Mouse (Mus musculus) midbrain, embryonic 15.5 days (tissue): ENCODE data around the gene Apof. TPM values are rescaled to one million over a fixed set of nuclear protein-coding genes. Genes with fewer than 3 reads are reported as not detected.
"Not testable (repeated sequence)": the region's sequence is repeated elsewhere in the genome, so short reads cannot be mapped to it uniquely, and the experiment has no call there.

Experiments used
- ATAC-seq: fragments of 200-750 bp; cut with Nextera tagmentation; replicated peaks from 2 replicates; pipeline ENCODE4 v1.8.0; 2017; ENCODE audit warnings: moderate TSS enrichment
- H3K27ac ChIP-seq: fragments of 300-500 bp; sonication (generic); 2 replicates; pipeline ENCODE4 v1.5.1; 2015; ENCODE audit warnings: mild to moderate bottlenecking, inconsistent platforms
- H3K27me3 ChIP-seq: fragments of 300-500 bp; sonication (generic); replicated peaks from 2 replicates; pipeline ENCODE4 v1.6.1; 2015; ENCODE audit warnings: inconsistent platforms
- H3K36me3 ChIP-seq: fragments of 300-500 bp; sonication (generic); replicated peaks from 2 replicates; pipeline ENCODE4 v1.6.1; 2015; ENCODE audit warnings: inconsistent platforms
- H3K4me1 ChIP-seq: fragments of 300-500 bp; sonication (generic); 2 replicates; pipeline ENCODE4 v1.6.1; 2015; ENCODE audit warnings: inconsistent platforms
- H3K4me2 ChIP-seq: fragments of 300-500 bp; sonication (generic); 2 replicates; pipeline ENCODE4 v1.6.1; 2015; ENCODE audit warnings: inconsistent platforms, mild to moderate bottlenecking, moderate library complexity
- H3K4me3 ChIP-seq: fragments of 300-500 bp; sonication (generic); 2 replicates; pipeline ENCODE4 v1.5.1; 2015; ENCODE audit warnings: mild to moderate bottlenecking, inconsistent platforms
- H3K9ac ChIP-seq: fragments of 300-500 bp; sonication (generic); 2 replicates; pipeline ENCODE4 v1.6.1; 2015; ENCODE audit warnings: mild to moderate bottlenecking, inconsistent platforms
- H3K9me3 ChIP-seq: fragments of 300-500 bp; sonication (generic); 2 replicates; pipeline ENCODE4 v1.6.1; 2016; ENCODE audit warnings: inconsistent platforms
- WGBS: fragments of 180-500 bp; shearing (Covaris S2); methylation state at CpG from one replicate; pipeline ENCODE4 v1.1.7; 2015; ENCODE audit warnings: mixed read lengths; 5-methylcytosine and 5-hydroxymethylcytosine counted together
- polyA plus RNA-seq: library from polyadenylated mRNA; unstranded; fragments of >200 nt; fragmentation: Nextera tagmentation; extraction: Ambion mirVana; gene quantifications from 2 replicates; pipeline ENCODE4 v1.2.1, GENCODE M21; 2015

Gene Apof
- polyA plus RNA-seq, 1 experiment from 2014 or later: not detected

- Histone ChIP-seq H3K36me3 (peaks cover 8% of the 10 kb centered on the region; the same call in 1 of the 2 replicates), H3K4me2 (no peak overlapping the region), H3K27me3 (no peaks in the 10 kb centered on the region), H3K4me3 (no peak overlapping the region), H3K9ac (no peak overlapping the region), H3K27ac (no peak overlapping the region), H3K9me3 (no peaks in the 10 kb centered on the region), H3K4me1 (0 out of 2 replicates have a peak, but pooled peaks cover 6% of the 10 kb centered on the region)
- WGBS: 97% methylated on average over 4 of the region's 4 CpGs
- ATAC-seq: no peak
Measured at GRCm38 (mm10) chr10:128239140-128239539, 29.3 kb upstream of the Apof start.

GRCm38 (mm10) chr10:128240131-128240530 lies 28.3 kb upstream of the Apof start:
- Histone ChIP-seq H3K9ac (no peak overlapping the region), H3K27ac (no peak overlapping the region), H3K4me2 (no peak overlapping the region), H3K27me3 (no peaks in the 10 kb centered on the region), H3K4me3 (no peak overlapping the region), H3K4me1 (0 out of 2 replicates have a peak, but pooled peaks cover 6% of the 10 kb centered on the region), H3K36me3 (peaks cover 8% of the 10 kb centered on the region; the same call in 1 of the 2 replicates), H3K9me3 (no peaks in the 10 kb centered on the region)
- no peak for ATAC-seq
- WGBS: 92% methylated on average over 18 of the region's 18 CpGs

- Histone ChIP-seq H3K4me1 (0 out of 2 replicates have a peak, but pooled peaks cover 2% of the 10 kb centered on the region), H3K4me2 (no peak overlapping the region), H3K27ac (no peak overlapping the region), H3K9ac (no peak overlapping the region), H3K9me3 (no peaks in the 10 kb centered on the region), H3K4me3 (no peak overlapping the region), H3K36me3 (peaks cover 9% of the 10 kb centered on the region; the same call in 1 of the 2 replicates), H3K27me3 (no peaks in the 10 kb centered on the region)
- WGBS: 97% methylated on average over 8 of the region's 8 CpGs
- ATAC-seq: no peak
Measured at GRCm38 (mm10) chr10:128243252-128243651, 25.2 kb upstream of the Apof start.

GRCm38 (mm10) chr10:128244121-128244520 lies 24.4 kb upstream of the Apof start:
- no peak overlapping the region for H3K27ac ChIP-seq
- H3K27me3 ChIP-seq: no peaks in the 10 kb centered on the region
- H3K4me1 ChIP-seq: no peaks in the 10 kb centered on the region
- 96% methylated on average over 15 of the region's 15 CpGs for WGBS
- peaks cover 13% of the 10 kb centered on the region; the same call in 1 of the 2 replicates for H3K36me3 ChIP-seq
- no peak for ATAC-seq
- no peak overlapping the region for H3K9ac ChIP-seq
- no peak overlapping the region for H3K4me2 ChIP-seq
- no peak overlapping the region for H3K4me3 ChIP-seq
- H3K9me3 ChIP-seq: no peaks in the 10 kb centered on the region

GRCm38 (mm10) chr10:128247020-128247732 lies 21.3 kb upstream of the Apof start:
- Histone ChIP-seq H3K4me2 (no peak overlapping the region), H3K27ac (no peak overlapping the region), H3K9me3 (no peaks in the 10 kb centered on the region), H3K4me1 (no peaks in the 10 kb centered on the region), H3K36me3 (peaks cover 10% of the 10 kb centered on the region), H3K27me3 (no peaks in the 10 kb centered on the region), H3K4me3 (no peak overlapping the region), H3K9ac (no peak overlapping the region)
- no peak for ATAC-seq
- WGBS: 84% methylated on average over 17 of the region's 17 CpGs

GRCm38 (mm10) chr10:128250565-128250964 lies 17.9 kb upstream of the Apof start:
- Histone ChIP-seq H3K27me3 (no peaks in the 10 kb centered on the region), H3K9ac (no peak overlapping the region), H3K36me3 (peaks cover 5% of the 10 kb centered on the region; the same call in 1 of the 2 replicates), H3K4me2 (no peak overlapping the region), H3K9me3 (no peaks in the 10 kb centered on the region), H3K4me3 (no peak overlapping the region), H3K4me1 (no peaks in the 10 kb centered on the region), H3K27ac (no peak overlapping the region)
- WGBS: 95% methylated on average over 13 of the region's 13 CpGs
- ATAC-seq: no peak

GRCm38 (mm10) chr10:128253677-128254255 lies 14.7 kb upstream of the Apof start, which contains the start of gene Apon:
Gene Apon, plus strand, starts transcription at chr10:128254096.
- H3K4me1 ChIP-seq: no peaks in the 10 kb centered on the region
- WGBS: 93% methylated on average over 4 of the region's 4 CpGs
- no peak within 1 kb of the TSS for H3K9ac ChIP-seq
- ATAC-seq: no peak
- H3K27ac ChIP-seq: no peak within 1 kb of the TSS
- no peaks in the 10 kb centered on the region for H3K9me3 ChIP-seq
- H3K27me3 ChIP-seq: no peaks in the 10 kb centered on the region
- H3K36me3 ChIP-seq: no peaks in the 10 kb centered on the region; the same call in 1 of the 2 replicates
- H3K4me2 ChIP-seq: no peak within 1 kb of the TSS
- no peak within 1 kb of the TSS for H3K4me3 ChIP-seq

GRCm38 (mm10) chr10:128255925-128256324 lies 12.5 kb upstream of the Apof start:
- WGBS: 86% methylated on average over 8 of the region's 8 CpGs
- Histone ChIP-seq H3K9me3 (no peaks in the 10 kb centered on the region), H3K27ac (no peak overlapping the region), H3K4me1 (no peaks in the 10 kb centered on the region), H3K4me3 (no peak overlapping the region), H3K9ac (no peak overlapping the region), H3K36me3 (no peaks in the 10 kb centered on the region; the same call in 1 of the 2 replicates), H3K27me3 (no peaks in the 10 kb centered on the region), H3K4me2 (no peak overlapping the region)
- no peak for ATAC-seq

- WGBS: 90% methylated on average over 8 of the region's 8 CpGs
- Histone ChIP-seq H3K9me3 (no peaks in the 10 kb centered on the region), H3K27ac (no peak overlapping the region), H3K9ac (no peak overlapping the region), H3K27me3 (no peaks in the 10 kb centered on the region), H3K4me3 (no peak overlapping the region), H3K36me3 (no peaks in the 10 kb centered on the region; the same call in 1 of the 2 replicates), H3K4me1 (no peaks in the 10 kb centered on the region), H3K4me2 (no peak overlapping the region)
- no peak for ATAC-seq
Measured at GRCm38 (mm10) chr10:128256328-128256727, 12.1 kb upstream of the Apof start.

- no peak for ATAC-seq
- H3K4me3 ChIP-seq: no peak overlapping the region
- H3K36me3 ChIP-seq: no peaks in the 10 kb centered on the region
- no peaks in the 10 kb centered on the region for H3K4me1 ChIP-seq
- H3K9me3 ChIP-seq: no peaks in the 10 kb centered on the region
- WGBS: 85% methylated on average over 4 of the region's 4 CpGs
- H3K4me2 ChIP-seq: no peak overlapping the region
- H3K27me3 ChIP-seq: no peaks in the 10 kb centered on the region
- H3K9ac ChIP-seq: no peak overlapping the region
- H3K27ac ChIP-seq: no peak overlapping the region
Measured at GRCm38 (mm10) chr10:128258953-128259352, 9.5 kb upstream of the Apof start.

GRCm38 (mm10) chr10:128259946-128260345 lies 8.5 kb upstream of the Apof start:
- no peak overlapping the region for H3K9ac ChIP-seq
- no peaks in the 10 kb centered on the region for H3K36me3 ChIP-seq
- no peak overlapping the region for H3K27ac ChIP-seq
- H3K4me2 ChIP-seq: no peak overlapping the region
- no peaks in the 10 kb centered on the region for H3K27me3 ChIP-seq
- no peak overlapping the region for H3K4me3 ChIP-seq
- H3K4me1 ChIP-seq: no peaks in the 10 kb centered on the region
- no peak for ATAC-seq
- WGBS: 87% methylated on average over 5 of the region's 5 CpGs
- no peaks in the 10 kb centered on the region for H3K9me3 ChIP-seq

- not testable (repeated sequence) for H3K4me2 ChIP-seq, H3K27me3 ChIP-seq, ATAC-seq, H3K36me3 ChIP-seq, H3K9me3 ChIP-seq, H3K27ac ChIP-seq, H3K9ac ChIP-seq, H3K4me3 ChIP-seq, H3K4me1 ChIP-seq
- WGBS: 88% methylated on average over 7 of the region's 7 CpGs
Measured at GRCm38 (mm10) chr10:128260376-128260775, 8.1 kb upstream of the Apof start.

GRCm38 (mm10) chr10:128262300-128262699 lies 6.2 kb upstream of the Apof start:
- ATAC-seq: no peak
- Histone ChIP-seq H3K4me2 (no peak overlapping the region), H3K27ac (no peak overlapping the region), H3K4me1 (no peaks in the 10 kb centered on the region), H3K9ac (no peak overlapping the region), H3K9me3 (no peaks in the 10 kb centered on the region), H3K4me3 (no peak overlapping the region), H3K27me3 (no peaks in the 10 kb centered on the region), H3K36me3 (no peaks in the 10 kb centered on the region)
- WGBS: 77% methylated on average over 22 of the region's 22 CpGs
